Mouse (Mus musculus): ENCODE data around the gene H2afz.
A peak's percentile ranks its signal among the peaks of the same experiment; 100 is the strongest.
"Not testable (repeated sequence)": the region's sequence is repeated elsewhere in the genome, so short reads cannot be mapped to it uniquely, and the experiment has no call there.

H2afz gene

DNA sequence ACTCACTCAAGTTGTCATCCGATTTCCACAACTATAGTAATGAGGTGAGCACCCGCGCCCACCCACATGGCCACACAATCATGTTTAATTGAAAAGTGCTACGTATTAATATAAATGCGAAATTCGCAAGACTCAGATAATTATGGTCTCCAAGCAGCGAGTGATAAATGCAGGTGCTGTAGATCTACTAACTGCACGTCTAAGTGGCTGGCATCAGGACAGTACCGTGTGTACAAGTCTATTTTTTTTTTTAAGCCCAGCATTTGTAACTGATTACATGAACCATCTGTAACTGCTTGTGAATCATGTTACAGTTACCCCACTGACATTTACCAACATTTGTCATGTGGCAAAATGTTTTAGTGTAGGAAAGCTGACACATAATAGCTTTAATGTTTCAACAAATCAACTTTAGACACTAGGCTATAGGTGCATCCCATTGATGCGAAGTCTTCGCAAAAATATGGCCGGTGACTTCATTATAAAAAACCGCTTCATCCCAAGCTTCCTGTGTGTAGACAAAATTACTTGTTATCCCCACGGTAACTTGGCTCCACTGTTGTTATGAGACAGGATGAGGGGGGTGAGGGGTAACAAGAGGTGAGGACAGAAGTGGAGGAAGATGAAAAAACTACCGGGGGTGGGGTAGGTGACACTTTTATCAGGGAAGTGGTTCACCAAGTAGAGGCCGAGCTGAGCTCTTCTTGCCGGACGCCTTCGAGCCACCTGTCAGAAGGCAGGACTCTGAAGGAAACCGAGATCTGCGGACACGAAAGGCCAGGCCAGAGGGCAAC lies 760 bp upstream of the H2afz start:
- DNase-seq, result no peak

DNA sequence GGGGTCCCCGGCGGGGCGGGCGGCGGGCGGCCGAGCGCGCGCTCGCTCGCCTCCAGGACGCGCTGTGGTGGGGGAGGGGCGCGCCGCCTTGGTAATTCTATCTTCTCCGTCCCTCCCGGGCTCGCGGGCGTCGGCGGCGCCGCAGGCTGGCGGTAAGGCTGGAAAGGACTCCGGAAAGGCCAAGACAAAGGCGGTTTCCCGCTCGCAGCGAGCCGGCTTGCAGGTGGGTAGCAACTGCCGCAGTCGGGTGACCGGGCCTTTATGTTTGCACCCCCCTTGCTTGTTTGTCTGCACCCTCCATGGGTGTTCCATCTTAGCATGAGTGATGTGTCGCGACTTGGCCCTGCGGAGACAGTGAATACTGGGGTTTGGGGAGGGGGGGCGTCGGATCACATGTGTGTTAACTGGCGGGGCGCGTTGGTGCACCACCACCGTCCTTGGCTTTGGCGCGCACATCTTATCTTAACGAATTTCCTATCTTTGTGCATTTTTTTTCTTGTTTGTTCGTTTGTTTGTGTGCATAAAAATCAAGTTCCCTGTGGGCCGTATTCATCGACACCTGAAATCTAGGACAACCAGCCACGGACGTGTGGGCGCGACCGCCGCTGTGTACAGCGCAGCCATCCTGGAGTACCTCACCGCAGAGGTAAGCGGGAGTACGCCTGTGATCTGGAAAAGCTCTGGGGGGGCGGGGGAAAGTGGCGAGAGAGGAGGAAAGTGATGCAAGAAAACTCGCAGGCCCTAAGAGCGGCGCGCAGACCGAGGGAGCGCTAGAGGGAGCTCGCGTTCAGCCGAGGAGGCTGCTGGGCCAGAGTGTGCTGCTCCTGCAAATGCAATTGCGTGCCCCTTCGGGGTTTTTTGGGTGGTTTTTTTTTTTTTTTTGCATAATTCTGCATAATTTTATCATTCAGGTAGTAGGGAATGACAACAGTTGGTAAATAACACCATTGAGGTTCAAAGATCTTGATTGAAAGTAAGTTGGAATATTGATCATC lies 998 bp downstream of the H2afz start:
- DNase-seq, result peak; percentile 92

DNA sequence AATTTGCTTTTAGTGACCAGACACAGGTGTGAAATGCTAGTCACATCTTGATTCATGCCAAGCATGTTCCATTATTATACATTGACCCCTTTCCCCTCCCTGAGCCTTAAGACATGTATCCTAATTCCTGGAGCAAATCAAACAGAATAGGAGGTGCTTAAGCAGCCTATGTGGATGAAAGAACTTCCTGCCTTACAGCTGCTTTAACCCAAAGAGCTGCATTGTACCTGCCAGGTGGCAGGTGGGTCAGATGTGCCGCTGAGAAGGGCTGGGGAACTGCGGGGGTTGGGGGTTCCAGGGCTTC lies 2.8 kb downstream of the H2afz start:
- no peak for DNase-seq

DNA sequence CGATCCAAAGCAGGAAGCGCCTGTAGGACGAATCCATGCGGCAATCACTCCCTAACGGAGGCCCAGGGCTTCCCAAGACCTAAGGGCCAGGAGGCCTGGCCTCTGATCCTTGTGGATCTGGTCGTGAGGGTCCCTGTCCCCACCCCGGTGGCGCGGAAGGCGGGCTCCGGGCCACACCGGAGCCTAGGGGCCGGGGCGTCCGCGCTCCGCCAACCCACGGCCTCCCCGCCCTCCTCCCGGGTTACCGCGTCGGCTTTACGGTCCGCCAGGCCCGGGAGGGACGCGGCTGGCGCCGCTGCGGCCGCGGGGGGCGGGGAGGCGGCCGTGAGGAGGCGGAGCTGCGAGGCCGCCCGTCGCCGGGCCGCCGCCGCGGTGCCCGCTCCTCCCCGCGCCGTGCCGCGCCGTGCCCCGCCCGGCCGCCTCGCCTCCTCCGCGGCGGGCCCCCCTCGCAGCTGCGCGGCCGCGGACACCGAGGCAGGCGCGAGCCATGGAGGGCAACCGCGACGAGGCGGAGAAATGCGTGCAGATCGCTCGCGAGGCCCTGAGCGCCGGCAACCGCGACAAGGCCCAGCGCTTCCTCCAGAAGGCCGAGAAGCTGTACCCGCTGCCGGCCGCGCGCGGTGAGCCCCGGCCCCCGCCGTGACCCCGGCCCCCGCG lies 3.3 kb downstream of the H2afz start, which contains the start of gene Dnajb14:
Gene Dnajb14 (plus strand): TSS at position 239 of the 657 bp plus-strand sequence.
- peak; percentile 54 for DNase-seq

DNA sequence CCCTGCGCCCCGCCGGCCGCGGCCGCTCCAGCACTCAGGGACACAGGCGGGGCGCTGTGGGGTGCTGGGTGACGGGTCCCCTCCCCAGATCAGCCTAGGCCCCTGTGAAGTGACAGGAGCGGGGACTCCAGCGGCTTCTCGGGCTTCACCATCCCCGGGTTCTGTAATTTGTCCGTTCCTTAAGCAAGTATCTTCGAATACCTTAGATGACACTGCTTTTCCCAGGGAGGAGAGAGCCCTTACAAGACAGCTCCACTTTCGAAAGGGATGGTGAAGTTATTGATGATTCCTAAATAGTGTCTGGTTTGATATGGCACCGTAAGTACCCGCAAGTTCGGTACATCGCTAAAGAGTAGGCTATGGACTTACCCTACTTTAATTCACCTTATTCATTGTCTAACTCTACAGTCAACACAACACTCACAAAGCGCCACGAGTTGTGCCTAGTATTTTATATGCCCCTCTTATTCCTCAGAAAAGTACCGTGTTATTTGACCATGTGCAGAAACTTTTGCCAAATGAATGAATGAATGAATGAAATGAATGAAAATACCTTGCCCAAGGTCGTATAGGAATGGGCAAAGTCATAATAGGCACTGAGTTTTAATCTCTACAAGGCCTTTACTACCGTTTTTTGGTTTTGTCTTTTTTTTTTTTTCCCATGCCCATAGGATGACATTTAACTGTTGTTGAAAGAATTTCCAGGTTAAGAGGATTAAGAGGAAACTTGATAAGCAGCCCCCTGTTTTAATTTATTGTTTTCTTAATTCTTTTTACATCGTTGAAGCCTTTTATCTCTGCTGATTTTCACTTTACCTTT lies 4.0 kb downstream of the H2afz start:
- DNase-seq, result no peak

DNA sequence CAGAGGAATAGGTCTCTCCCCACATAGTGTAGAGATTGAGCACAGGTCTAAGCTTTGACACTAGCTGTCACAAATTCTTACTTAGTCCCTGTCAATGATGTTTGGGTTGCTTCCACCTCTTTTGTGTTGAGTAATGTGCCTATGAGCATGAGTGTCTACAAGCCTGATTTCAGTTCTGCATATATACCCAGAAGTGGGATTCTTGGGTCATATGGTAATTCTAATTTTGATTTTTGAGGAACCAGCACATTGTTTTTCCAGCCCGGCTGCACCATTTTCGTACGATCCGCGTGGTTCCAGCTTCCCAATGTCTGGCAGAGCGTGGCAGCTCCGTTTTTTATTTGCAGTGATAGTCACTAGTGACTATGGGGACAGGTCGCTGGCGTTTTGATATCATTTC lies 5.1 kb downstream of the H2afz start:
- peak; percentile 37 for DNase-seq

DNA sequence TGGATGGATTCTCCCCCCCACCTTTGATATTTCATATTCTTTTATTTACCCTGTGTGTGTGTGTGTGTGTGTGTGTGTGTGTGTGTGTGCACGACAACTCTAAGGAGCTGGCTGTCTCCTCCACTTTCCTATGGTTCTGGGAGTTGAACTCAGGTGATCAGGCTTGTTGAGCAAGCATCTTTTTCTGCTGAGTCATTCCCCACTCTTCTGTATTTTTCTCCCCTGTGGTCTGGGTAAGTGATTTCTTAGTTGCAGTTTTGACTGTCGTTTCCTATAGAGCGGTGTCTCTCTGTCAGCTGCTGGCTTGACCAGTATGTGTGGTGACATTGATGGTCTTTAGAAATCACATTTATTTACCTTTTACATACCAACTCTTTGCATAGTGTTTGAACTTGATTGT lies 15.0 kb downstream of the H2afz start:
- DNase-seq, result no peak

DNA sequence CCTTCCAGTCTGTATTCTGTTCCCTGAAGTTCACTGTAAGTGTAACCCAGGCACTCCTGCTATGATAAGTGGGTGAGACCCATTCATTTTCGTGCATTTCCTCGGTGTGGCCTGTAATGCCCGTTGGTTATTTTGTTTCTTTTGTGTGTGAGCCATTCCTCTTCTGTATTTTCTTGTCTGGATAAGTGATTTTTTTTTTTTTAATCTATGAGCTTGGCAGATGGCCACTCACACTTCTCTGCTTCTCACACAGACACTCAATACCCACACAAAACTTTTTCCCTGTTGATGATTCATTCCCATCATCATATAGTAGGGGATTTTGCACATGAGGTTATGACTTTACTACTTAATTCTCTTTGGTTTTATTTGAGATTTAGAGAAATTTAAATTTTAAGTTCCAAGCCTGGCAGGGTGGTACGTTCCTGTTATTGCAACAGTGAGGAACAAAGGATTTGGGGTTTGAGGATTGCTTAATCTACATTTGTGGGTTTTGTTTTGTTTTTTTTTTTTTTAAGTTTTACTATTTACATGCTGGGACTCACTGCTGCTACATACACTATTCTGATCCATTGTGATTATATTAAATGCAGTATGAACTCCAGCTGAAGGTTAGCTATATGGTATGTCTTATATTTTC lies 15.9 kb downstream of the H2afz start:
- DNase-seq, result no peak

DNA sequence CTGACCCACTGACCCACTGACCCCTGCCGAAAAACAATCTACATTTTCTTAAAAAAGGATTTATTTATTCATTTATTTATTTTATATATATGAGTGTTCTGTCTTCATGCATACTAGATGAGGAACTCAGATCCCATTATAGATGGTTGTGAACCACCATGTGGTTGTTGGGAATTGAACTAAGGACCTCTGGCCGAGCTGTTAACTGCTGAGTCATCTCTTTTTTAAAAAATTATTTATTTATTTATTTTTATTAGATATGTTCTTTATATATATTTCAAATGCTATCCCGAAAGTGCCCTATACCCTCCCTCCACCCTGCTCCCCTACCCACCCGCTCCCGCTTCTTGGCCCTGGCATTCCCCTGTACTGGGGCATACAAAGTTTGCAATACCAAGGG lies 16.8 kb downstream of the H2afz start:
- DNase-seq, result no peak

DNA sequence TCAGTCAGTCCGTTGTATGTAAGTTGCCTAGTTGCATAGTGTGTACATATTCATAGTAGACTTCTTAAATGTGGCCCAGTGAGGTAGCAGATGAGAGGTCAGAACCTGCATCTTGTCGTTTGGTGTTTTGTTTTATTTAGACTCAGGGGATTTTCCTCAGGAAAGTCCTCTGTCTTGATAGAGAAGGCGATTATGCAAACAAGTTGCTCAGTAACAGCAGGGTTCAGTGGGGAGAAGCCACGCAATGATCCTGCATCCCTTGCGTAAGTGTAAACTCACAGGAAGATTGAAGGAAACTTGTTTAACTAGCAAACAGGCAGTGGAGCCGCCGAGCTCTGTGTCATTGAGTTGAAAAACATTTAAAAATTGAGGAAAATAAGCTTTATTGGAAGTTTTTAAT lies 23.7 kb downstream of the H2afz start:
- no peak for DNase-seq

DNA sequence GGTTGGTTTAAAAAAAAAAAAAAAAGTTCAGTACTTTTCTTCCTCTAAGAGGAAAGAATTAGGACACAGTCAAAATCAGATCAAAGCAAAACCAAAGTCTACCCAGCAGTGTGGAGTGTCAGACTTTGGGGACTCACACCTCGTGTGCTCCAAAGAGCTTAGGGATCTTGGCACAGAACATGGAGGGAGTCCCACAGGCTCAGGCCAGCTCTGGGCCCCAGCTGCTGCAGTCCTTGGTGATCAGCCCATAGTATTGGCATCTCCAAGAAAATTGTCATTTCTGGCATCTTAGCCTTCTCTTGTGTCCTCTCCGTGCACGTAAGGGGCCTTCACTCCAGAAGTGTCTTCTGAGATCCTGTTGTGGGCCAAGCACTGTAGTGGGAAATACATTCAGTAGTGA lies 26.8 kb downstream of the H2afz start:
- no peak for DNase-seq

DNA sequence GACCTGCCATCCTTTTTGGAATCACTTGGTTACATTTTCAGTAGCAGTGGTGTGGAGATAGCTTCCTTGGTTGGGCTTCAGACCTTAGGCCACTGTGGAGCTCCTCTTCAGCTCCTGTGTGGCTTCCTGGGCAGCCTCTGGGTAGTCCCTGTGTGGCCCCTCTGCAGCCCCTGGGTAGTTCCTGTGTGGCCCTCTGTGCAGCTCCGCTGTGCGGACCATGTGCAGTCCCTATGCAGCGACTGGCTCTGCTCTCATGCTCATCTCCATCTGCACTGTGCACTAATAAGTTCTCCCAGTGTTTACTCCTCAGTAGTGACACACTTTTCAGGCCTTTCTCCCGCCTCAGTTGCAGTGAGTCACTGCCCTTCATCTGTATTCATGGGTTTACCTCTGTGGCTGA lies 27.8 kb downstream of the H2afz start:
- DNase-seq, result no peak

DNA sequence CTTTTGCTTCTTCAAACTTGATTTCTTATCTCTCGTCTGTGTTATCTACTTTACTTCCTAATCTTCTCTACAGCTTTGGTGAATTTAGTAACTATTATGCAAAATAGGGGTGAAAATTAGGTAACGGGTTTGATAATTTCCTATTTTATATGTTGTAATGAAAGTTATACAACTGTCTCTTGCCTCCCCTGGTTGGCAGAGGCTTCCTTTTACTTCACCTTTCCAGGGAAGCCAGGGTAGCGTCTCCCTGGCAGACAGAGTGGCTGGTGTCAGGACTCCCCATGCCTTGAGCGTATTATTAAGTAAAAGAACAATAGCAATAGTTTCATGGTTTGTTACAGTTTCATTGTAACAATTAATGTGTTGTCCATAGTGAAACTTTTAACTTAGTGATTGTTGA lies 29.5 kb downstream of the H2afz start:
- DNase-seq, result no peak

DNA sequence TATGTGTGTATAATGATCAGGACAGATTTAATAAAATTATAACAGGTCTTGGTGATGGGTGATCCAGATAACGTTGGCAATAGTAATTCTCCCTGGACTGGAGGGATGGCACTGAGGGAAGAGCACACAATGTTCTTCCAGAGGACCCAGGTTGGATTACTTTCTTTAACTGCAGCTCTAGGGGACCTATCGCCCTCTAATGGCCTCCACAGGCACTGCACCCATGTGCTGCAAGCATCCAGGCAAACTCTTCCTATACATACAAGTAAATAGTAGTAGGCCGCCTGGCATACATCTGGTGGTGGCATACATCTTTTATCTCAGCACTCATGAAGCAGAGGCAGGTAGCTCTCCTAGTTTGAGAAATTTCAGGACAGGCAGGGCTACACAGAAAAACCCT lies 30.9 kb downstream of the H2afz start:
- no peak for DNase-seq

DNA sequence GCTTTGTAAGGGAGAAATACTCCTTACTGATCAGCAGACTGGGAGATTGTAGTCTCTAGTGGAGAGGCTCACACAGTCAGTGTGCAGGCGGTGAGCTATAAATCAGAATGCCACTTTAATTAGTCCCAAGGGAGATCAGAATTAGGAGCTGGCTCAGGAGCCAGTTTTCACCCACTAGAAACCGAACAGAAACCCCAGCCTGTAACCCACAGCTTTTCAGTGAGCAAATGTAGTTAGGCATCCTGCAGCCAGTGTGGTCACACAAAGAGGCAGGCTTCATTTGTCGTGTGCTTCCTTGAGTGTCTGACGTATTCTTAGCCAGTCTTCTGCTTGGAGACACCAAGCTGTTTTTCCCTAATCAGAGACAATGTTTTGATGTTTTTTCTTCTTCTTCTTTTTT lies 32.1 kb downstream of the H2afz start:
- DNase-seq, result no peak

DNA sequence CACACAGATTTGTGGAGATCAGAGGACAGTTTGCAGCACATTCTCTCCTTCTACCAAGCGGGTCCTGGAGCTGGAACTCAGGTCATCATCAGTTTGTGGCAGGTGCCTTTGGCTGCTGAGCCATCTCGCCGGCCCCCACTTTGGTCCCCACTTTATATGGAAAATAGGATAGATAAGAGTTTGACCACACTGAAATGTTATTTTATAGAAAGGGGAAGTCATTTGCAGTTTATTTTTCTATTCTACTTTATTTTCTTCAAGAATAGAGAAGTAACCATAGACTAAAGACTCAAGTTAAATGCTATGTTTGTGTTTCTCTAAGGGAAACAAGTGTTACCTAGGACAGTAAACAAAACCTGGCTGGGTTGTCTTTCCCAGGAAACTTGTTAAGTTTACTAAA lies 32.6 kb downstream of the H2afz start:
- no peak for DNase-seq

DNA sequence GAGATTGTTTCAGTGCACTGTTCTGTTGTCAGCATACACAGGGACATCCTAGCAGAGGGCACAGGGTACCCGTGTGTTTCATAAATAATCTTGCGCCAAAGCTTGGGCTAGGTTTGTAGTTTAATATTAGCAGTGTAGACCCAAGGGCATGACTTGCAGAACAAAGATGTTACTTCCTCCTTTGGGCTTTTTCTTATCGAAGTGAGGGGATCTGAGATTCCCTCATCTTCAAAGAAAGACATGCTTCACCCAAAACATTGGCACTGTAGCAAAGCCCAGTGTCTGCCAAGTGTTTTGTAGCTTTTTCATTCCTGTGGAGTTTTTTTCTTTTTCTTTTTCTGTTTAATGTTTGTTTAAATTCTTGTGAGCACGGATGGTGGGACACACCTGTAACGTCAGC lies 33.4 kb downstream of the H2afz start:
- DNase-seq, result no peak

DNA sequence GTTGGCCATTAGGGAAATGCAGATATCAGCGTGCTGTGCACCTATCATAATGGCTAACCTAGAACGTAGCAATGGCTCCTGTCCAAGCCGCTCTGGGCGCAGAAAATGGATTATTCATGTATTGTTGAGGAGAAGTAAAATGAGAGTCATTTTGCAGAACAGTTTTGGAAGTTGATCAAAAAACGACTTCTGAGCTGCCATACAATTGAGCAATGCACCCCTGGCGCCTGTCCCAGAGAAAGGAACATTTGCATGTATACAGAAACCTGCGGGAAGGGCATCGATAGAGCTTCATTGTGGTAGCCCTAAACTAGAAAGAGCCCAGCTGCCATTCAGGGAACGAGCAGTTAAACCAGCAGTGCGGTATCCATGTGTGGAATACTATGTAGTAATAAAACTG lies 35.9 kb downstream of the H2afz start:
- peak; percentile 51 for DNase-seq

DNA sequence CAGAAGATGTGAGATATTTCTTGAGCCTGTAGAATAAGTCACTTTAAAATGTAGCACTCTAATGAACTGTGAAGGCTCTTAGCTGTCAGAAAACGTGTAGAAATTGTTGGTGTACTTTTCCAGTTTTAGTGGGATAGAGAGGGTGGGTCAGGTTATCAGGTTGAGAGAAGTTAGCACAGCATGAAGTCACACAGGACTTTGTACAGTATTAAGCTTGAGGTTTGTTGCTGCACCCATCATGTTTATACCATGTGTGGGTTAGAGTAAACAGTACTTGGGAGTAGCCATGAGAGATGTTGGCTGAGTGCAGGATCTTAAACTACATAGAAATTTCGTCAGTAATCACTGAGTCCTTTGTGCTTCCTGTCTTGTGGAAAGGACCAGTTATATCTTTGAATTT lies 48.8 kb downstream of the H2afz start:
- no peak for DNase-seq

DNA sequence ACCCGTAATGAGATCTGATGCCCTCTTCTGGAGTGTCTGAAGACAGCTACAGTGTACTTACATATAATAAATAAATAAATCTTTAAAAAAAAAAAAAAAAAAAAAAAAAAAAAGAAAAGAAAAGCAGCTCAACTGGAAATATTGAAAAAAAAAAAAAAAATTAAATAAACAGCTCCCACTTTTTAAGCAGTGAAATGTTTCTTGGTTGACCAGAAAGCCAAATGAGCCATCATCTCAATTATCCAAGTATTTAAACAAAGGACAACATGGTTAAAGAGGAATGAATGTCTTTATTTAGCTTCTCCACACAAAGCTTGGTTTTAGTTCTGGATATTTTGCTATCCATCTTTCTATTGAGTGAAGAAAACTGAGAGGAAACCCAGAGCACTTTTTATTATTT lies 50.3 kb downstream of the H2afz start:
- DNase-seq, result not testable (repeated sequence)

All from lung, postnatal 36 days (tissue).